Comparison of ENCODE assay signal across 8 mouse cellular contexts in the genomic region with DNA sequence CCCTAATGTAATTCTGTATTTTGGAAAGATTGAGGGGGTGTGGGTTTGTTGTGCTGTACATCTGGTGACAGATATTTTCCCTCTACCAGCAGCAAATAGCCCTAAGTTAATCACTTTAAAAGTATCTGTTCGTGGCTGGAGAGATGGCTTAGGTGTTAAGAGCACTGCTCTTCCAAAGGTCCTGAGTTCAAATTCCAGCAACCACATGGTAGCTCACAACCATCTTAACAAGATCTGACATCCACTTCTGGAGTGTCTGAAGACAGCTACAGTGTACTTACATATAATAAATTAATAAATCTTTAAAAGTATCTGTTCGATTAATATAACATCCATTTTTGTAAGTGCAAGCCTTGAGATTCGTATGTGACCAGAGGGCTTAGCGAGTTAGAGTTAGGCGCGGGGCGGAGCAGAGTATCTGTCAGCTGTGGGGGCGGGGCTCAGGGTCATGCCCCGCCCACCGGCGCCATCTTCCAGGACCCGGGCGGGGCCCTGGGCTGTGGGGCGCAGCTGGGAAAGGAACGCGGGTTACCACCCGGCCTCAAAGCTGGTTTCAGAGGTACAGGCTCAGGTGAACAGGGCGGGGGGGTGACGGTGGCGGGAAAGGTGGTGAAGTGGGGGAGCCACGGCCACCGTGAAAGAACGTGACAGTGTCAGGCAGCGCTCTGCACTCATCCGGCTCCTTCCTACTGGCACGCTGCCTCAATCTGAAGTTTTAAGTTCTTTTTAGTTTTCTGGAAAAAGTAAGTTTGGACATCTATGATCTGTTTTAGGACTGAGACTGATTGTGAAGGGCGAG. TPM values are rescaled to one million over a fixed set of nuclear protein-coding genes. Genes with fewer than 3 reads are reported as not detected.
DNase-seq lines count a peak whose midpoint lies in the region; ATAC-seq and TF ChIP-seq lines count a peak whose summit lies in the region.

Gene Rit1 (plus strand): TSS at position 440 of the 799 bp plus-strand sequence.

- peak within 1 kb of the TSS; percentile 35; the same call in 1 of the 2 replicates for H3K27ac ChIP-seq in CH12.LX (ENCODE audit: insufficient read depth, low read depth)
- H3K27ac ChIP-seq in forebrain, embryonic 12.5 days: peak within 1 kb of the TSS; percentile 71
- H3K27ac ChIP-seq in heart, postnatal 0 days (ENCODE audit: low read depth): peak within 1 kb of the TSS; percentile 86
- H3K27ac ChIP-seq in liver, embryonic 16.5 days (ENCODE audit: low read length): peak within 1 kb of the TSS; percentile 81
- peak within 1 kb of the TSS; percentile 74 for H3K27ac ChIP-seq in neural tube, embryonic 13.5 days (replicated peaks)
- H3K27ac ChIP-seq in testis, adult 2 months (ENCODE audit: control insufficient read depth, insufficient read depth, low read depth, low read length): peak within 1 kb of the TSS; percentile 8

- peak; percentile 63 for TF ChIP-seq POLR2A in CH12.LX (IDR thresholded peaks at IDR 0.05; ENCODE audit: low read depth, low read length)
- peak; percentile 61 for TF ChIP-seq POLR2A in testis, adult 2 months (IDR thresholded peaks at IDR 0.05; ENCODE audit: control insufficient read depth, low read depth, low read length)

- H3K79me2 ChIP-seq in CH12.LX (replicated peaks; ENCODE audit: control insufficient read depth, extremely low read depth, insufficient read depth, poor library complexity, severe bottlenecking): no peaks in the 10 kb centered on the region

- H3K36me3 ChIP-seq in CH12.LX (replicated peaks in 1 of 2; ENCODE audit: control insufficient read depth in 1 of 2, insufficient read depth in 1 of 2, low read length in 1 of 2): peaks cover 25 to 55% of the 10 kb centered on the region in 2 experiments
- H3K36me3 ChIP-seq in forebrain, embryonic 12.5 days (replicated peaks): peaks cover 50% of the 10 kb centered on the region
- H3K36me3 ChIP-seq in heart, postnatal 0 days (replicated peaks; ENCODE audit: control insufficient read depth, insufficient read depth, low read length): peaks cover 41% of the 10 kb centered on the region
- H3K36me3 ChIP-seq in liver, embryonic 16.5 days (ENCODE audit: control insufficient read depth, insufficient read depth): peaks cover 25% of the 10 kb centered on the region
- peaks cover 45% of the 10 kb centered on the region for H3K36me3 ChIP-seq in neural tube, embryonic 13.5 days
- H3K36me3 ChIP-seq in testis, adult 2 months (ENCODE audit: control insufficient read depth, insufficient read depth, low read length): peaks cover 2% of the 10 kb centered on the region

- dilution Hi-C loops in CH12.LX (cut with MboI; ENCODE audit: extremely low pct_ligation_motif_present, extremely low pct_unique_long_range_greater_than_20kb, low sequenced_read_pairs): no loop called here

- in situ Hi-C loops in CH12.LX (cut with MboI; ENCODE audit: low pct_ligation_motif_present, low pct_unique_long_range_greater_than_20kb, low sequenced_read_pairs): loop anchor here (5.0 kb wide), 1 partner anchor 36 kb away; no protein-coding TSS in a partner anchor

- WGBS in forebrain, embryonic 12.5 days: 3% methylated on average over 27 of the region's 27 CpGs
- WGBS in heart, postnatal 0 days: 2% methylated on average over 27 of the region's 27 CpGs
- 1% methylated on average over 27 of the region's 27 CpGs for WGBS in liver, embryonic 16.5 days (ENCODE audit: insufficient replicate concordance)
- WGBS in neural tube, embryonic 13.5 days: 2% methylated on average over 27 of the region's 27 CpGs

- ATAC-seq in forebrain, embryonic 12.5 days (ENCODE audit: low FRiP score): peak; percentile 95
- peak; percentile 77 for ATAC-seq in heart, postnatal 0 days (ENCODE audit: insufficient read depth, low read depth)
- ATAC-seq in liver, embryonic 16.5 days (ENCODE audit: low read depth): peak; percentile 93
- ATAC-seq in neural tube, embryonic 13.5 days (ENCODE audit: low read depth): peak; percentile 95

- TF ChIP-seq EP300 in CH12.LX (IDR thresholded peaks at IDR 0.05; ENCODE audit: low read length): no peak
- no peak for TF ChIP-seq EP300 in heart, postnatal 0 days (IDR thresholded peaks at IDR 0.05; ENCODE audit: low read depth)

- H3K9ac ChIP-seq in CH12.LX (ENCODE audit: insufficient read depth, low read depth): peak within 1 kb of the TSS; percentile 64
- H3K9ac ChIP-seq in forebrain, embryonic 12.5 days: peak within 1 kb of the TSS; percentile 68
- H3K9ac ChIP-seq in heart, postnatal 0 days (replicated peaks; ENCODE audit: low read depth, low read length): peak within 1 kb of the TSS; percentile 78
- H3K9ac ChIP-seq in liver, embryonic 16.5 days (ENCODE audit: low read depth, low read length): peak within 1 kb of the TSS; percentile 77
- peak within 1 kb of the TSS; percentile 78 for H3K9ac ChIP-seq in neural tube, embryonic 13.5 days

- H3K27me3 ChIP-seq in CH12.LX (replicated peaks): no peaks in the 10 kb centered on the region
- no peaks in the 10 kb centered on the region for H3K27me3 ChIP-seq in forebrain, embryonic 12.5 days
- no peaks in the 10 kb centered on the region for H3K27me3 ChIP-seq in heart, postnatal 0 days (ENCODE audit: control insufficient read depth, insufficient read depth, low read length)
- H3K27me3 ChIP-seq in liver, embryonic 16.5 days (ENCODE audit: control insufficient read depth, insufficient read depth, low read depth, low read length): no peaks in the 10 kb centered on the region
- H3K27me3 ChIP-seq in neural tube, embryonic 13.5 days: no peaks in the 10 kb centered on the region
- H3K27me3 ChIP-seq in testis, adult 2 months (ENCODE audit: control insufficient read depth, insufficient read depth, low read length): no peaks in the 10 kb centered on the region

- H3K4me3 ChIP-seq in CH12.LX (replicated peaks in 1 of 3; ENCODE audit: low read depth in 2 of 3, low read length in 2 of 3, poor library complexity in 1 of 3): peak within 1 kb of the TSS; percentile 62 to 95 (median 85)
- H3K4me3 ChIP-seq in forebrain, embryonic 12.5 days (replicated peaks): peak within 1 kb of the TSS; percentile 80
- peak within 1 kb of the TSS; percentile 81 for H3K4me3 ChIP-seq in heart, postnatal 0 days (ENCODE audit: low read depth, low read length)
- H3K4me3 ChIP-seq in liver, embryonic 16.5 days (ENCODE audit: low read depth, low read length): peak within 1 kb of the TSS; percentile 77
- H3K4me3 ChIP-seq in neural tube, embryonic 13.5 days: peak within 1 kb of the TSS; percentile 75
- H3K4me3 ChIP-seq in testis, adult 2 months (ENCODE audit: control insufficient read depth, low read depth, low read length): peak within 1 kb of the TSS; percentile 78

- TF ChIP-seq CTCF in CH12.LX (conservative IDR thresholded peaks at IDR 0.05 in 1 of 2, IDR thresholded peaks at IDR 0.05 in 1 of 2; ENCODE audit: low read depth in 2 of 2, low read length in 2 of 2): no peak
- TF ChIP-seq CTCF in heart, postnatal 0 days (IDR thresholded peaks at IDR 0.05; ENCODE audit: low read depth): no peak
- TF ChIP-seq CTCF in testis, adult 2 months (IDR thresholded peaks at IDR 0.05; ENCODE audit: control insufficient read depth, insufficient read depth, insufficient replicate concordance, low read depth, low read length): no peak

- H3K9me3 ChIP-seq in CH12.LX (replicated peaks; ENCODE audit: low read length): no peaks in the 10 kb centered on the region
- H3K9me3 ChIP-seq in forebrain, embryonic 12.5 days: no peaks in the 10 kb centered on the region
- no peaks in the 10 kb centered on the region for H3K9me3 ChIP-seq in heart, postnatal 0 days (replicated peaks; ENCODE audit: control insufficient read depth, low read length)
- H3K9me3 ChIP-seq in liver, embryonic 16.5 days (replicated peaks; ENCODE audit: control insufficient read depth, low read length): no peaks in the 10 kb centered on the region
- no peaks in the 10 kb centered on the region for H3K9me3 ChIP-seq in neural tube, embryonic 13.5 days

- peak; percentile 79 for DNase-seq in CH12.LX (ENCODE audit: extremely low read depth)
- DNase-seq in c-Kit-positive CD71-positive TER-119-negative erythroid progenitor cells, embryonic 14.5 days (ENCODE audit: low read depth): peak; percentile 83
- peak; percentile 94 for DNase-seq in heart, postnatal 0 days (ENCODE audit: low spot score)
- peak; percentile 92 to 94 for DNase-seq in kidney, postnatal 4 days

- peak within 1 kb of the TSS; percentile 14; the same call in 1 of the 2 replicates for H3K4me2 ChIP-seq in CH12.LX (ENCODE audit: insufficient read depth, low read depth, poor library complexity, severe bottlenecking)
- peak within 1 kb of the TSS; percentile 79 for H3K4me2 ChIP-seq in forebrain, embryonic 12.5 days
- peak within 1 kb of the TSS; percentile 70 for H3K4me2 ChIP-seq in heart, postnatal 0 days (ENCODE audit: low read depth, low read length)
- peak within 1 kb of the TSS; percentile 77 for H3K4me2 ChIP-seq in liver, embryonic 16.5 days (ENCODE audit: low read depth, low read length)
- H3K4me2 ChIP-seq in neural tube, embryonic 13.5 days: peak within 1 kb of the TSS; percentile 91

- H3K4me1 ChIP-seq in CH12.LX (ENCODE audit: control insufficient read depth in 1 of 2, insufficient read depth in 2 of 2): peaks cover 6 to 49% of the 10 kb centered on the region in 2 experiments
- H3K4me1 ChIP-seq in forebrain, embryonic 12.5 days: peaks cover 13% of the 10 kb centered on the region
- peaks cover 17% of the 10 kb centered on the region for H3K4me1 ChIP-seq in heart, postnatal 0 days (ENCODE audit: control insufficient read depth, insufficient read depth)
- peaks cover 21% of the 10 kb centered on the region for H3K4me1 ChIP-seq in liver, embryonic 16.5 days (ENCODE audit: control insufficient read depth, low read depth, low read length)
- peaks cover 24% of the 10 kb centered on the region for H3K4me1 ChIP-seq in neural tube, embryonic 13.5 days (replicated peaks)
- H3K4me1 ChIP-seq in testis, adult 2 months (ENCODE audit: control insufficient read depth, insufficient read depth, low read length): peaks cover 2% of the 10 kb centered on the region; the same call in 1 of the 2 replicates

- no peak for TF ChIP-seq RAD21 in CH12.LX (IDR thresholded peaks at IDR 0.05; ENCODE audit: low read depth, low read length)

TF ChIP-seq in CH12.LX, 34 proteins besides CTCF, POLR2A, EP300 and RAD21 (continues in another document):
- no peak for TF ChIP-seq UBTF (IDR thresholded peaks at IDR 0.05; ENCODE audit: low read depth, low read length)
- TF ChIP-seq MEF2A (IDR thresholded peaks at IDR 0.05; ENCODE audit: borderline replicate concordance, low read depth, low read length): 0 out of 2 replicates have a peak, but pooled peaks have one; percentile 38

RNA-seq across cellular contexts. Expression of gene Rit1, which starts in this region (rescaled TPM):
- total RNA-seq in CH12.LX (2012; rRNA removed) (21.4 and 23.7 TPM in 2 replicates), CH12.LX (2014; rRNA removed) (28.7 and 29.1 TPM in 2 replicates)
- polyA plus RNA-seq in CH12.LX (2012; ENCODE audit: insufficient read length, low read depth): 18.4 and 20.6 TPM in 2 replicates
- 38.2 and 40.9 TPM in 2 replicates for polyA plus RNA-seq in forebrain, embryonic 12.5 days (2016; fragmentation: Nextera tagmentation; extraction: Ambion mirVana)
- 65.8 and 82.6 TPM in 2 replicates for total RNA-seq in heart, postnatal 0 days (2014; rRNA removed; ENCODE audit: low replicate concordance)
- polyA plus RNA-seq in heart, postnatal 0 days (2015; fragmentation: Nextera tagmentation; extraction: Ambion mirVana): 85.4 and 119 TPM in 2 replicates
- polyA plus RNA-seq in liver, embryonic 16.5 days (2015; fragmentation: Nextera tagmentation; extraction: Ambion mirVana): 32.9 and 33.8 TPM in 2 replicates
- polyA plus RNA-seq in neural tube, embryonic 13.5 days (2015; fragmentation: Nextera tagmentation; extraction: Ambion mirVana): 60.7 and 65.0 TPM in 2 replicates
- 30.5 and 31.0 TPM in 2 replicates for polyA plus RNA-seq in testis, adult 2 months (2012; rRNA removed)

Comparison
In these comparisons a context has a peak if more than half of its experiments do, and no peak if none do; other contexts are left out.
1. Peak in every context shown above with its lines: DNase-seq, ATAC-seq, H3K4me3 ChIP-seq and H3K27ac ChIP-seq.
2. H3K27ac ChIP-seq: peak in every context shown above with its lines; median percentile 86 in heart, postnatal 0 days; 81 in liver, embryonic 16.5 days; 74 in neural tube, embryonic 13.5 days; 71 in forebrain, embryonic 12.5 days; 35 in CH12.LX; 8 in testis, adult 2 months.
3. H3K4me2 ChIP-seq: peak in every context shown above with its lines; median percentile 91 in neural tube, embryonic 13.5 days; 79 in forebrain, embryonic 12.5 days; 77 in liver, embryonic 16.5 days; 70 in heart, postnatal 0 days; 14 in CH12.LX.